9 mouse cellular contexts compared by ENCODE assay signal in genomic region chr3:20655345-20655744, GRCm38 (mm10).
DNase-seq lines count a peak whose midpoint lies in the region; ATAC-seq and TF ChIP-seq lines count a peak whose summit lies in the region.
"Had no signal": no experiment of that assay in that cellular context is flagged by ENCODE, and none has a peak within 500 bp of the region (broad histone marks: within the 10 kb centered on the region; RNA-seq: fewer than 3 reads in every experiment).

No protein-coding gene starts in this region.

- H3K27me3 ChIP-seq in forebrain, embryonic 13.5 days, result no peaks in the 10 kb centered on the region
- H3K27me3 ChIP-seq in forebrain, embryonic 10.5 days (ENCODE audit: poor library complexity, severe bottlenecking), result no peaks in the 10 kb centered on the region
- no peaks in the 10 kb centered on the region for H3K27me3 ChIP-seq in neural tube, embryonic 14.5 days (ENCODE audit: control insufficient read depth, insufficient read depth, low read length)
- H3K27me3 ChIP-seq in forebrain, postnatal 0 days (ENCODE audit: insufficient read depth, low read length), result no peaks in the 10 kb centered on the region
- H3K27me3 ChIP-seq: lung, embryonic 15.5 days had no signal

- no peak overlapping the region for H3K9ac ChIP-seq in forebrain, embryonic 13.5 days
- H3K9ac ChIP-seq in neural tube, embryonic 14.5 days (replicated peaks; ENCODE audit: low read depth, low read length), result no peak overlapping the region
- H3K9ac ChIP-seq in forebrain, postnatal 0 days, result no peak overlapping the region
- H3K9ac ChIP-seq: lung, embryonic 15.5 days had no signal

- WGBS in forebrain, embryonic 13.5 days, result 0% methylated on average over 1 of the region's 1 CpGs
- WGBS in forebrain, embryonic 10.5 days, result 27% methylated on average over 1 of the region's 1 CpGs
- 2% methylated on average over 1 of the region's 1 CpGs for WGBS in neural tube, embryonic 14.5 days
- 0% methylated on average over 1 of the region's 1 CpGs for WGBS in forebrain, postnatal 0 days

- H3K27ac ChIP-seq in forebrain, embryonic 13.5 days, result no peak overlapping the region
- H3K27ac ChIP-seq in forebrain, embryonic 10.5 days, result no peak overlapping the region
- no peak overlapping the region for H3K27ac ChIP-seq in neural tube, embryonic 14.5 days (ENCODE audit: low read depth, low read length)
- H3K27ac ChIP-seq in forebrain, postnatal 0 days (ENCODE audit: low read depth, low read length), result no peak overlapping the region
- H3K27ac ChIP-seq: lung, embryonic 15.5 days had no signal

- no peaks in the 10 kb centered on the region for H3K9me3 ChIP-seq in forebrain, embryonic 13.5 days (replicated peaks)
- H3K9me3 ChIP-seq in forebrain, embryonic 10.5 days, result no peaks in the 10 kb centered on the region
- H3K9me3 ChIP-seq in neural tube, embryonic 14.5 days (ENCODE audit: control insufficient read depth, low read length), result no peaks in the 10 kb centered on the region
- no peaks in the 10 kb centered on the region for H3K9me3 ChIP-seq in forebrain, postnatal 0 days (ENCODE audit: low read length)
- H3K9me3 ChIP-seq: lung, embryonic 15.5 days had no signal

- H3K4me3 ChIP-seq in forebrain, embryonic 13.5 days, result no peak overlapping the region
- no peak overlapping the region for H3K4me3 ChIP-seq in forebrain, embryonic 10.5 days
- H3K4me3 ChIP-seq in neural tube, embryonic 14.5 days (ENCODE audit: low read depth, low read length), result no peak overlapping the region
- no peak overlapping the region for H3K4me3 ChIP-seq in forebrain, postnatal 0 days (ENCODE audit: low read depth, low read length)
- H3K4me3 ChIP-seq: lung, embryonic 15.5 days had no signal

- ATAC-seq in forebrain, embryonic 13.5 days, result peak; percentile 58; the same call in 1 of the 2 replicates
- peak; percentile 69; the same call in 1 of the 2 replicates for ATAC-seq in neural tube, embryonic 14.5 days (ENCODE audit: low read depth)
- no peak for ATAC-seq in forebrain, postnatal 0 days
- ATAC-seq in megakaryocyte progenitor cell, adult 5-6 weeks (replicated peaks; ENCODE audit: poor library complexity), result peak; percentile 58

- no peaks in the 10 kb centered on the region for H3K4me1 ChIP-seq in forebrain, embryonic 13.5 days
- H3K4me1 ChIP-seq in forebrain, embryonic 10.5 days, result no peaks in the 10 kb centered on the region
- no peaks in the 10 kb centered on the region for H3K4me1 ChIP-seq in neural tube, embryonic 14.5 days (ENCODE audit: control insufficient read depth, insufficient read depth, low read length)
- no peaks in the 10 kb centered on the region; the same call in 1 of the 2 replicates for H3K4me1 ChIP-seq in forebrain, postnatal 0 days (ENCODE audit: insufficient read depth)
- H3K4me1 ChIP-seq: lung, embryonic 15.5 days had no signal

- no peaks in the 10 kb centered on the region for H3K36me3 ChIP-seq in forebrain, embryonic 13.5 days (ENCODE audit: poor library complexity, severe bottlenecking)
- no peaks in the 10 kb centered on the region for H3K36me3 ChIP-seq in forebrain, embryonic 10.5 days (replicated peaks)
- no peaks in the 10 kb centered on the region for H3K36me3 ChIP-seq in neural tube, embryonic 14.5 days (ENCODE audit: control insufficient read depth, insufficient read depth, low read length)
- no peaks in the 10 kb centered on the region for H3K36me3 ChIP-seq in forebrain, postnatal 0 days (ENCODE audit: insufficient read depth)
- H3K36me3 ChIP-seq: lung, embryonic 15.5 days had no signal

- H3K4me2 ChIP-seq in forebrain, embryonic 13.5 days, result no peak overlapping the region
- no peak overlapping the region for H3K4me2 ChIP-seq in neural tube, embryonic 14.5 days (ENCODE audit: low read depth, low read length)
- H3K4me2 ChIP-seq in forebrain, postnatal 0 days (ENCODE audit: low read depth), result no peak overlapping the region
- H3K4me2 ChIP-seq: lung, embryonic 15.5 days had no signal

- no peak for DNase-seq in forebrain, embryonic 10.5 days (ENCODE audit: extremely low spot score, low spot score)
- DNase-seq in neural tube, embryonic 10.5 days (ENCODE audit: extremely low spot score, low spot score), result no peak
- peak; percentile 82 for DNase-seq in forebrain, postnatal 0 days
- no peak for DNase-seq in testis, postnatal 14 days (ENCODE audit: low spot score)
- no peak for DNase-seq in spleen, postnatal 10 days (ENCODE audit: low spot score in 2 of 2)

- peak; percentile 80 for TF ChIP-seq CTCF in forebrain, postnatal 0 days (IDR thresholded peaks at IDR 0.05; ENCODE audit: low read depth)
